Mouse (Mus musculus) adipose tissue, adult 10 weeks (tissue): Measurements from ENCODE around the gene Gm15262. TPM values are rescaled to one million over a fixed set of nuclear protein-coding genes. Genes with fewer than 3 reads are reported as not detected.

Experiments
- polyA plus RNA-seq: library from polyadenylated mRNA; stranded (reverse); fragments of 350-450 nt; fragmentation: Illumina TruSeq; extraction: RNeasy Lipid Tissue Mini Kit (QIAGEN cat#74804); gene quantifications from one replicate; pipeline ENCODE4 v1.2.3, GENCODE M21; 2014; ENCODE audit warnings: low read depth, low replicate concordance

Gene Gm15262
- polyA plus RNA-seq = not detected

DNA sequence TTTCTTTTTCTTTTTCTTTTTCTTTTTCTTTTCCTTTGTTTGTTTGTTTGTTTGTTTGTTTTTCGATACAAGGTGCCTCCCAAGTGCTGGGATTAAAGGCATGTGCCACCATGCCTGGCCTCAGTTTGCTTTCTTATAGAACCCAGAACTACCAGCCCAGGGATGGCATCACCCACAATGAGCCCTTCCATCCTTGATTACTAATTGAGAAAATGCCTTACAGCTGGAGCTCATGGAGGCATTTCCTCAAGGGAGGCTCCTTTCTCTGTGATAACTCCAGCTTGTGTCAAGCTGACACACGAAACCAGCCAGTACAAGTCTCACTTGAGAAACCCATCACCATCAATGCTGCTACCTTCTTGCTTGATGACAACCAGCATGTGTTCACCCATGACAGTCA, at the start of gene Gm15262:
Gene Gm15262, plus strand, starts transcription at position 301 of the 400 bp plus-strand sequence.

Other genes with a start within 250 kb of the Gm15262 start
- gene Scml2, start 170.3 kb upstream of the Gm15262 start, polyA plus RNA-seq = 1.9 TPM